Mouse (Mus musculus) neutrophil, adult 65 days (primary cell): Measurements from ENCODE around the gene Fam3a. TPM values are rescaled to one million over a fixed set of nuclear protein-coding genes. Genes with fewer than 3 reads are reported as not detected.

Experiments
- total RNA-seq: library from RNA; stranded (reverse); gene quantifications from 2 replicates; pipeline ENCODE4 v1.2.4, GENCODE M21; 2023

Gene Fam3a
- 9.1 and 9.9 TPM in 2 replicates for total RNA-seq

GRCm38 (mm10) chrX:74392535-74393443, at the start of gene Fam3a, which contains the start of gene Ikbkg:
Gene Fam3a, minus strand, starts transcription at chrX:74393272.
Gene Ikbkg, plus strand, starts transcription at chrX:74393290.

GRCm38 (mm10) chrX:74428826-74429276, 35.8 kb upstream of the Fam3a start, which contains the start of gene G6pdx:
Gene G6pdx, minus strand, starts transcription at chrX:74429194.

DNA sequence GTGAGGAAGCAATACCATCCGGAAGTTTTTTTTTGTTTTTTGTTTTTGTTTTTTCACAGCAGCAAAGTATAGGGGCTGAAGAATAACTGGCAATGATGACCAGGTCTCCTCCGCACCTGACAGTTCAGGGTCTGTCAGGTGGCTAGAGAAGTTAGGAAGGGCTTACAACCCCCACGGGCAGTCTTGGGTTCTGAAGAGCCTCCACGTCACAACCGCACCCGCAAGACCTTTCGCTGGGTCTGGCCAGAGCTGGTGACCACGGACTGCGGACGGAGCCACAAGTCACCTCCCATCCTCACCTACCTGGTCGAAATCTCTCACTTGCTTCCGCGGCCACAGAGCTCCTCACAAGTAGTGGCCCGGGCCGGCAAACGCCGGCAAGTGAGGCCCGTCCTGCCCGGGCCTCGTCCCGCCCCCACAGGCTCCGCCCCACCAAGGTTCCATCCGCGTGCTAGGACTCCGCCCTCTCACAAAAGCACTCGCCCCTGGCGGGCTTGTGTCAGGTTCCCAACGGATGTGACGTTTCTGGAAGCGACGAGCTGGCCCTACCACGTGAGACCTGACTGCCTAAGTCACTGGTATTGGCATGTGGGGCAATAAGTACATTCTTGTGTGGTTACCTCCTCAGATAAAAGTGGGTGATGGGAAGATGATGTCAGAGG, 20.1 kb downstream of the Fam3a start, which contains the start of the genes Ubl4a and Slc10a3:
Gene Ubl4a (minus strand): TSS at position 331 of the 662 bp plus-strand sequence.
Gene Slc10a3 (minus strand): TSS at position 462 of the 662 bp plus-strand sequence.

DNA sequence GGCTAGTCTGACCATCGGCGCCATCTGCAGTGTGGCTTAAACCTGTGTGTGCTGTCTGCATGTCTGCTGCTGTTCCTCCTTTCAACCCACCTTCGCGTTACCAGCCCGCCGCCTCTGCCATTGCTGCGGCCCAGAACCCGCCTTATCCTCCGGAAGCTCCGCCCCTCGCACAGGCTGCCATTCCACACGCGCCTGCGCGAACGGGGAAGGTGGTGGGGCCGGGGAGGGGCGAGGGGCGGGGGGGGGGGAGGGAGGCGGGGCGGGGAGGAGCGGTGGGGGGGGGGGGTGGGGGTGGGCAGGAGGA, 39.7 kb downstream of the Fam3a start, which contains the start of gene Lage3:
Gene Lage3 (minus strand): TSS at position 152 of the 304 bp plus-strand sequence.

Other genes with a start within 250 kb of the Fam3a start
- not detected in 2 replicates for gene Tex28, start 225.4 kb downstream of the Fam3a start, total RNA-seq
- gene Tktl1, start 216.0 kb downstream of the Fam3a start, total RNA-seq, result not detected in 2 replicates
- gene Flna, start 143.5 kb downstream of the Fam3a start, total RNA-seq, result 1,682 and 1,969 TPM in 2 replicates
- gene Emd, start 138.6 kb downstream of the Fam3a start, total RNA-seq, result 35.8 and 51.3 TPM in 2 replicates
- gene Rpl10, start 122.5 kb downstream of the Fam3a start, total RNA-seq, result 315 and 369 TPM in 2 replicates
- 42.0 and 53.3 TPM in 2 replicates for gene Taz, start 111.4 kb downstream of the Fam3a start, total RNA-seq
- gene Dnase1l1, start 110.9 kb downstream of the Fam3a start, total RNA-seq, result 21.8 and 30.6 TPM in 2 replicates
- gene Atp6ap1, start 96.2 kb downstream of the Fam3a start, total RNA-seq, result 176 and 181 TPM in 2 replicates
- gene Gdi1, start 88.3 kb downstream of the Fam3a start, total RNA-seq, result 248 and 265 TPM in 2 replicates
- gene Fam50a, start 80.2 kb downstream of the Fam3a start, total RNA-seq, result 35.7 and 39.2 TPM in 2 replicates
- gene Plxna3, start 64.2 kb downstream of the Fam3a start, total RNA-seq, result 0.28 and 0.59 TPM in 2 replicates
- gene Lage3, start 39.7 kb downstream of the Fam3a start, total RNA-seq, result 16.1 and 16.2 TPM in 2 replicates
- 15.9 and 19.4 TPM in 2 replicates for gene Ubl4a, start 20.1 kb downstream of the Fam3a start, total RNA-seq
- 17.2 and 19.4 TPM in 2 replicates for gene Slc10a3, start 19.9 kb downstream of the Fam3a start, total RNA-seq
- gene Ikbkg, start within 50 bp of the Fam3a start, total RNA-seq, result 26.1 and 42.9 TPM in 2 replicates
- 378 and 394 TPM in 2 replicates for gene G6pdx, start 35.9 kb upstream of the Fam3a start, total RNA-seq
- not detected in 2 replicates for gene Gm6880, start 88.1 kb upstream of the Fam3a start, total RNA-seq
- gene Olfr1326-ps1, start 181.6 kb upstream of the Fam3a start, total RNA-seq, result not detected in 2 replicates
- not detected in 2 replicates for gene Olfr1325, start 199.4 kb upstream of the Fam3a start, total RNA-seq